Comparison of ENCODE assay signal across 8 mouse cellular contexts in genomic region chrX:161033235-161033803, GRCm38 (mm10). TPM values are rescaled to one million over a fixed set of nuclear protein-coding genes. Genes with fewer than 3 reads are reported as not detected.
DNase-seq lines count a peak whose midpoint lies in the region; ATAC-seq and TF ChIP-seq lines count a peak whose summit lies in the region.

No protein-coding gene starts in this region.

- no peak overlapping the region for H3K4me2 ChIP-seq in hindbrain, postnatal 0 days (ENCODE audit: low read depth, low read length)

- no peak overlapping the region for H3K27ac ChIP-seq in hindbrain, postnatal 0 days

- TF ChIP-seq CTCF in hindbrain, postnatal 0 days (IDR thresholded peaks at IDR 0.05; ENCODE audit: low read depth): peak; percentile 88
- peak; percentile 49; the same call in 1 of the 2 replicates for TF ChIP-seq CTCF in lung, adult 2 months (IDR thresholded peaks at IDR 0.05; ENCODE audit: insufficient read depth, low read length)

- TF ChIP-seq POLR2A in lung, adult 2 months (IDR thresholded peaks at IDR 0.05; ENCODE audit: borderline replicate concordance, extremely low read depth, low read depth, low read length): no peak

- H3K4me1 ChIP-seq in hindbrain, postnatal 0 days (ENCODE audit: insufficient read depth, low read length): no peaks in the 10 kb centered on the region
- no peaks in the 10 kb centered on the region for H3K4me1 ChIP-seq in lung, adult 2 months (ENCODE audit: control insufficient read depth, insufficient read depth, low read length)

- H3K4me3 ChIP-seq in hindbrain, postnatal 0 days (ENCODE audit: low read length): no peak overlapping the region
- H3K4me3 ChIP-seq in lung, adult 2 months (replicated peaks; ENCODE audit: extremely low read depth, low read depth, low read length): no peak overlapping the region

- no peak for DNase-seq in frontal cortex, postnatal 25 days (ENCODE audit: low spot score in 2 of 2)
- peak; percentile 3 to 11 for DNase-seq in urinary bladder, adult 18-20 months (ENCODE audit: low spot score in 2 of 2)
- DNase-seq in urinary bladder, postnatal 10 days (ENCODE audit: low spot score): no peak
- DNase-seq in hindbrain, postnatal 0 days (ENCODE audit: low spot score): peak; percentile 74
- peak; percentile 15 for DNase-seq in lung, adult 2 months
- DNase-seq in splenic B cell, adult 2 months (ENCODE audit: low read depth, low spot score): peak; percentile 63

- 51% methylated on average over 3 of the region's 3 CpGs for WGBS in hindbrain, postnatal 0 days
- 40% methylated on average over 3 of the region's 3 CpGs for WGBS in lung, adult 2 months

- no peaks in the 10 kb centered on the region for H3K27me3 ChIP-seq in hindbrain, postnatal 0 days (ENCODE audit: insufficient read depth, low read length)
- H3K27me3 ChIP-seq in splenic B cell, adult 2 months (ENCODE audit: control insufficient read depth, insufficient read depth, low read length, poor library complexity, severe bottlenecking): no peaks in the 10 kb centered on the region

- H3K9me3 ChIP-seq in hindbrain, postnatal 0 days (ENCODE audit: low read length): no peaks in the 10 kb centered on the region

- no peak overlapping the region for H3K9ac ChIP-seq in hindbrain, postnatal 0 days (replicated peaks; ENCODE audit: low read length)

- no peaks in the 10 kb centered on the region for H3K36me3 ChIP-seq in hindbrain, postnatal 0 days (ENCODE audit: insufficient read depth, low read length)
- H3K36me3 ChIP-seq in splenic B cell, adult 2 months (ENCODE audit: control insufficient read depth, insufficient read depth, low read length, poor library complexity, severe bottlenecking): no peaks in the 10 kb centered on the region

- peak; percentile 31 for ATAC-seq in frontal cortex, adult (ENCODE audit: low TSS enrichment)
- ATAC-seq in common myeloid progenitor, adult 5-6 weeks (replicated peaks; ENCODE audit: low read depth, poor library complexity, severe bottlenecking): peak; percentile 58
- no peak for ATAC-seq in hindbrain, postnatal 0 days

RNA-seq across cellular contexts. Expression of gene Cdkl5, which starts 38.8 kb away (rescaled TPM):
- total RNA-seq in common myeloid progenitor, adult 5-6 weeks (2017): 1.5 and 2.4 TPM in 2 replicates
- total RNA-seq in hindbrain, postnatal 0 days (2014; rRNA removed): 17.0 and 17.9 TPM in 2 replicates
- polyA plus RNA-seq in hindbrain, postnatal 0 days (2015; fragmentation: Nextera tagmentation; extraction: Ambion mirVana): 3.6 and 4.1 TPM in 2 replicates
- 4.9 and 7.1 TPM in 2 replicates for polyA plus RNA-seq in lung, adult 2 months (2012; rRNA removed)

Comparison
In these comparisons a context has a peak if more than half of its experiments do, and no peak if none do; other contexts are left out.
1. DNase-seq: peak in urinary bladder, adult 18-20 months (2 of 2), hindbrain, postnatal 0 days (single experiment), lung, adult 2 months (single experiment) and splenic B cell, adult 2 months (single experiment); none in frontal cortex, postnatal 25 days (0 of 2) and urinary bladder, postnatal 10 days (single experiment).